Mouse (Mus musculus) v-Abl transformed pro-B cells (cell line): ENCODE results near the gene Knstrn.

Experiments used
- in situ Hi-C, 2 experiments: fragments of 400-800 bp; cut with MboI; formaldehyde crosslinking; loops; one replicate each; pipeline ENCODE4 v1.15.1; 2025; ENCODE audit not compliant: unreplicated experiment in 2 of 2

Knstrn gene

DNA sequence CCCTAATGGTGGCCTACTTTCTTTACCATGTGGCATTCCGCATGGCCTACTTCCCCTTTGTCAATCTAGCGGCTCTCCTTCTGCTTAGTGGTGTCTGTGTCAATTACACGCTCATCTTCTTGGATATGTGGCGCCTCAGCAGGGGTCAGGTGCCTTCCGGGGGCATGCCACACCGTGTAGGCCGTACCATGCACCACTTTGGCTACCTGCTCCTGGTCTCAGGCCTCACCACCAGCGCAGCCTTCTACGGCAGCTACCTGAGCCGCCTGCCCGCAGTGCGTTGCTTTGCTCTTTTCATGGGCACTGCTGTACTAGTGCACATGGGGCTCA, 23.6 kb upstream of the Knstrn start:
- in situ Hi-C loops = no loop called here

DNA sequence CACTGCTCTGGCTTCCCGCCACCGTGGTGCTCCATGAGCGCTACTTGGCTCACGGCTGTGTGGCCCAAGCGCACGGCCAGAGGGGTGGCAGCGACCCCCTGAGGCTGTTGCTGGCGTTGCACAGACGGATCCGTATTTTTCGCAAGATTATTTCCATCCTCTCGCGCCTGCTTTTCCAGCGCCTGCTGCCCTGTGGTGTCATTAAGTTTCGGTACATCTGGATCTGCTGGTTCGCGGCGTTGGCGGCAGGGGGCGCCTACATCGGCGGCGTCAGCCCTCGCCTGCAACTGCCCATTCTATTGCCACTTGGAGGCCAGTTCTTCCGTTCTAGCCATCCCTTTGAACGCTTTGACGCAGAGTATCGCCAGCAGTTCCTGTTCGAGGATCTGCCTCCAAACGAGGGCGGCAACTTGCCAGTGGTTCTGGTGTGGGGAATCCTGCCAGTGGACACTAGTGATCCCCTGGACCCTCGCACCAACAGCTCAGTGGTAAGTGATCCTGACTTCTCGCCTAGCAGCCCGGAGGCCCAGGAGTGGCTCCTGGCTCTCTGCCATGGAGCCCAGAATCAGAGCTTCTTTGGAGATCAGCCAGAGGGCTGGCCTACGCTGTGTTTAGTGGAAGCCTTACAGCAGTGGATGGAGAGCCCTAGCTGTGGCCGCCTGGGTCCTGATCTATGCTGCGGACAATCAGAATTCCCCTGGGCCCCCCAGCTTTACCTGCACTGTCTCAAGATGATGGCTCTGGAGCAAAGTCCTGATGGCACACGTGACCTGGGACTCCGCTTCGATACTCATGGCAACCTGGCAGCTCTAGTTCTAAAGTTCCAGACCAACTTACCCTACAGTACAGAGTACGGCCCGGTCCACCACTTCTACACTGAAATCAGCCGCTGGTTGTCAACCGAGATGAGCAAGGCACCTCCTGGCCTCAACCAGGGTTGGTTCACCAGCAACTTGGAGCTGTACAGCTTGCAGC, 23.0 kb upstream of the Knstrn start:
- in situ Hi-C loops = no loop called here

- in situ Hi-C loops = no loop called here
These were observed 22.1 kb upstream of the Knstrn start for GRCm38 (mm10) chr2:118791591-118792258.

DNA sequence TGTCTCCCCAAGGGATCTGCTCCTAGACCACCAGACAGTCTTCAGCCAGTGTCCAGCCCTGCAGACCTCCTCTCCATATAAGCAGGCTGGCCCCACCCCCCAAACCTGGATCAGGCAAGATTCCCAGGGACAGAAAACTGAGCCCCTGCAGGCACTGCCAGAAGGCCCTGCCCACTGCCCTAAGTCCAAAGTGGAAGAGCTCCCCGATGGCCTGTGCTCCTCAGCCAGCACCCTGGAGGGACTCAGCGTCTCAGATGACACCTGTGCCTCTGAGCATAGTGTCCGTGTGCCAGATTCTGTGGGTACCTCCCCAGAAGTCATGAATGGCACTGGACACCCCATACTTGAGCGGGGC, 21.6 kb upstream of the Knstrn start:
- in situ Hi-C loops = no loop called here

DNA sequence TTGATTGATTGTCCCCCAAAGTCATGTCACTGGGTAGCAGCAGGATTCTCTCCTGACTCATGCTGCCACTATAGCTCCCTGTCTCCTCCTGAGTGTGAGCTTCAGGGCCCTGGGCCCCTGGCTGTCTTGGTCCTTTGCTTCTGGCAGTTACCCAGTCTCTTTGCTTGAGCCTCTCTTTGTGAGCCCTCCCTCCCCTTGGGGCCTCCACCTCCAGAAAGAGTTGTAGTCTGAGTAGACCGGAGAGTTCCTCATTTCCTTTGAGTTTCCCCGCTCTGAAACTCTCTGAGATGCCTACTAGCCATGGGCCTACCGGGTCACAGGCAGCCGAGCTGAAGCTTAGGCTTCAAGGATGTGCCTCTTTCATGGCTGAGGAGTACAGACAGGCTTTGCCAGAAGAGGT, 20.2 kb upstream of the Knstrn start:
- in situ Hi-C loops = no loop called here

- in situ Hi-C loops = no loop called here
These were observed 11.2 kb upstream of the Knstrn start for GRCm38 (mm10) chr2:118802542-118803118.

- in situ Hi-C loops = no loop called here
These were observed 9.3 kb upstream of the Knstrn start for GRCm38 (mm10) chr2:118804474-118804873.

- in situ Hi-C loops = no loop called here
These were observed 8.7 kb upstream of the Knstrn start for GRCm38 (mm10) chr2:118805137-118805536.

GRCm38 (mm10) chr2:118805756-118806155, 8.0 kb upstream of the Knstrn start:
- in situ Hi-C loops = no loop called here

DNA sequence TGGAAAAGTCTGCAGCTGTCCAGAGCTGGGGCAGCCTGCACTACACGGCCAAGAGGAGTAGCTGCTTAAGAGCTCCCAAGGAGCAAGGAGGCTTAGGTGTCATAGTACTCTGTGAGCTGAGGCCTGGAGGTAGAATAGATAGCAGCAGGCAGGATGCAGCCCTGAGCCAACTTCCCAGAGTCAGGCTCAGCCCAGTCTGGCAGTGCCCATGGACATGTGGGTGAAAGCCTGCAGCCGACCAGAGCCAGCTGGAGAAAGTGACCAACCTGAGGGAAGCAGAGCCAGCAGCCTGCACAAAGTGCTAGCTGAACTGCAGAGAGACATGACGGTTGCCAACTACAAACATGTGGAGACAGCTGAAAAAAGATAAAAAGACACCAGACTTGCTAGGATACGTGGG, 6.9 kb upstream of the Knstrn start:
- in situ Hi-C loops = no loop called here

DNA sequence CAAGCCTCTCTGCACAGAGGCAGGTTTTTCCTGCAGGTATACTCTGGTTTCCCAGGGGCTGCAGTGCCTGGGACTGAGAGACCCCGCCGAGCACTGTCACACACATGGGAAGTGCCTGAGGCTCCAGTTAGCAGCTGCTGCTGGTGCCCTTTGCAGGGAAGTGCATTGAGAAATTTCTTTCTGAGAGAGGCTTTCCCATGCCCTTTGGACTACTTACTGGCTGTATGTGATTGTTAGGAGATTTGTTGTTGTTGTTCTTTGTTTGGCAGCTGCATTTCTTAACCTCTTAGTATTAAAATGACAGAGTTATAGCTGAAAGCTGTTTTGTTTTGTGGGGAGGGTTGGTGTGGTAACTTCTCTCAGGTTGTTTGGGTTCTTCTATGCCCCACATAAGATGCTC, 2.9 kb upstream of the Knstrn start:
- in situ Hi-C loops = no loop called here

DNA sequence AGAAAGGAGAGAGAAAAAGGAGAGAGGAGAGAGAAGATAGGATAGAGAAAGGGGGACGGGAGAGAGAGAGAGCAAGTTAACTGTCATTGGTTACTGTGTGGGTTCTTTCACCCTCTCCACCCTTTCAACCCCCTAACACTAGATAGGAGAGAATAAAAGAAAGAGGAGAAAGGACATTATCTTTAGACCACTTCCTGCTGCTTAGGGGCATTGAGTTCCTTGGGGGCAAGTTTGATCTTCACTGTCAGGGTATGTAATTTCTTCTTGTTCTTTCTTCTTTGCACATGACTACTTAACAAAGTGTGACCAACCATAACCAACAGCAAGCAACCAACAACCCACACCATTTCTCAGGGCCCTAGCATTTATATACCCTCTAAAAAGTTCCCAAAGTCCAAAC, 1.1 kb upstream of the Knstrn start:
- in situ Hi-C loops = no loop called here

DNA sequence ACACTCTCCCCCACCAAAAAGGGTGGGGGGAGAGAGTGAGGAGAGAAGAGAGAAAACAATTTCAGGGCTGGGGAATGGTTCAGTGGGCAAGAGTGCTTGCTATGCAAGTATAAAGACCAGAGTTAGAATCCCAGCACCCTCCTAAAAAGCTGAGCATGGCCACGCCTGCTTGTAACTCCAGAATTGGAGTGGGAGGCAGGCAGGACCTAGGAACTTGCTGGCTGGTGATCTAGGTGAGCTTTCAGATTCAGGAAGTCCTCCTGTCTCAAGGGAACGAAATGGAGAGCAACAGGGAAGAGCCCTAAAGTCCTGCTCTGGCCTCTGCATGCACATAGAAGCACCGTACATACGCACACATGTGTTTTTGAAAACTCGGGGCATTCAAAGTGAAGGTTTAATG, 9.0 kb downstream of the Knstrn start:
- in situ Hi-C loops = no loop called here

DNA sequence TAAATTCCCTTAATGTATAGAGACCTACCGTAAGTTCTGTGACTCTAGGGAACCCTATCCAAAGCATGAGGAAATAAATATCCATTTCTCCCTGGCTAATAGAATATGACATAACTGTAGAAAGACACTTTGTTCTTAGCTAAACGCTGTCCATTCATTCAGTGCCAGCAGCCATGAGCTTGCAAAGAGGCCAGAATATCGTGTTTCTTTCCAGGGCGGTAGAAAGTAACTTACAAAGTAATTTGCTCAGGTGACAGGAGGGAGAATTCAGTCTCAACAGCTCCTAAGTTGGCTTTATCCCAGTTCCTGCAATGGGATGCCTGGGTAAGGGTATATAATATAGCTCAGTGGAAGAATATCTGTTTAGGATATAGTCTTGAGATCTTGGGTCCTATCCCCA, 10.6 kb downstream of the Knstrn start:
- in situ Hi-C loops = no loop called here

- in situ Hi-C loops = no loop called here
These were observed 15.3 kb downstream of the Knstrn start for GRCm38 (mm10) chr2:118829096-118829495.

- in situ Hi-C loops = no loop called here
These were observed 20.3 kb downstream of the Knstrn start for GRCm38 (mm10) chr2:118834061-118834460.

DNA sequence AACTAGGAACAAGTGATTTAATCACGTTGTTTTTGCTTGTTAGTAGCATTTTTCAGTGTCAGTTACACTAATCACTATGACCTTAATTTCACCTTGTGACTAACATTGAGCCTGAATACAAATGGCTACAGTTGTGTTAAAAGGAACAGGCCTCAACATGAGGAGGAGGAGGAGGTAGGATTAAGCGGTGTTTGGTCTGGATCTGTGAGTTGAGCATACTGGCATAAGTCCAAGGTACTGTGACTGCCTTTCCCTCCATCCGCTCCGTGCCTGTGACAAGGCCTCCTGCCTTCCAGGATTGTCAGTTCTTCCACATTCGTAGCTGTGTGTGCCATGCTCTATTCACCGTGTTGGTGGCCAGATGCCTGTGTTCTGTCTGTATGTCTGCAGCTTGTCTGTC, 21.3 kb downstream of the Knstrn start:
- in situ Hi-C loops = no loop called here

DNA sequence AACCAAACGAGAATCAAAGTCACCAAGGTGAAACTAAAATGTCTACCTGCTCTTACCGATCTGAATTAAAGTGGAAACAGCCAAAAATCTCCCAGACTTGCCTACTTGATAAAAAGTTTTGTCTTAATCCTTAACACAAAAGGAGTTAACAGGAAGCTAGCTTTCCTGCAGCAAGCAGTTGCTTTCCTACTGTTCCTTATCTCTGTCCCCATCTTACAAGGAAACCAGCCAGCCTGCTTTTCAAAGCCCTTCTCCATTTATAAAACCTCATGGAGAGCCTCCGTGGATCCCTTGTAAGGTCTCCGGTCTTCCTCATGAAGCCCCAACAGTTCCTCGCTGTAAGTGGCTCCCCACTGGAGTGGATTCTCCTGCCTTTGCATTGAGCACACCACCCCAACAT, 24.5 kb downstream of the Knstrn start:
- in situ Hi-C loops = no loop called here

DNA sequence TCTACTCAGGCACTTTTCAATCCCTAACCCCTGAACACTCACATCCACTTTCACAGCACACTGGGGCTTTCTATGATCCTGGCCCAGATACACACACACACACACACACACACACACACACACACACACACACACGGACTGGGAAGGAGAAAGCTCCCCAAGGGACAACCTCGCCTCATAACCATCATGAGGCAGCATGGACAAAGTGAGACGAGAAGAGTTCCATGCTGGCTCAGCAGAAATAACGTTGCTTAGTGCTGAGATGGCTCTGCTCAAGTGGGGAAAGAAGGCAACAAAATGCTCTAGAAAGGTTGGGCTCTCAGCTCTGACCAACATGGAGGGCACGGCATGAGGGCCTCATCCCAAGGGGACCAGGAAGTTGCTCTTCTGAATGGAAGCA, 27.4 kb downstream of the Knstrn start:
- in situ Hi-C loops = no loop called here

GRCm38 (mm10) chr2:118841774-118842173, 28.0 kb downstream of the Knstrn start:
- in situ Hi-C loops = no loop called here

- in situ Hi-C loops = no loop called here
These were observed 30.6 kb downstream of the Knstrn start for GRCm38 (mm10) chr2:118844427-118844826.

DNA sequence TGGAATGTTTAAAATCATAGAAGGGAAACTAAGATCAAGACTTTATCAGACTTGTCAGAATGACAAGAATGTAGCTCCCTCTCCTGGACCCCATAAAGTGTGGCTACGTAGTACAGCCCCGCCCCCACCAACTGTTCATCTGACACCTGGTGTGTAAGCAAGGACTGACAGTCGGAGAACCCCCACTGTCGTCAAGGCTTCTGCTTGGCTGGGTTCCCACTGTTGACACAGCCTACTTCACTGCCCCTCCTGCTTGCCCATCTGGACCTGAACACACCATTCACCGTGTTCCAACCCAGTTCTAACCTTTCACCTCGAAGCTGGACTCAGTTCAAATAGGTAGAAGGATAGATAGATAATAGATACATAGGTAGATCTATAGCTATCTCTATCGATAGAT, 32.4 kb downstream of the Knstrn start:
- in situ Hi-C loops = no loop called here
